Mouse (Mus musculus): Measurements from ENCODE around the gene Scamp2.

Gene Scamp2

DNA sequence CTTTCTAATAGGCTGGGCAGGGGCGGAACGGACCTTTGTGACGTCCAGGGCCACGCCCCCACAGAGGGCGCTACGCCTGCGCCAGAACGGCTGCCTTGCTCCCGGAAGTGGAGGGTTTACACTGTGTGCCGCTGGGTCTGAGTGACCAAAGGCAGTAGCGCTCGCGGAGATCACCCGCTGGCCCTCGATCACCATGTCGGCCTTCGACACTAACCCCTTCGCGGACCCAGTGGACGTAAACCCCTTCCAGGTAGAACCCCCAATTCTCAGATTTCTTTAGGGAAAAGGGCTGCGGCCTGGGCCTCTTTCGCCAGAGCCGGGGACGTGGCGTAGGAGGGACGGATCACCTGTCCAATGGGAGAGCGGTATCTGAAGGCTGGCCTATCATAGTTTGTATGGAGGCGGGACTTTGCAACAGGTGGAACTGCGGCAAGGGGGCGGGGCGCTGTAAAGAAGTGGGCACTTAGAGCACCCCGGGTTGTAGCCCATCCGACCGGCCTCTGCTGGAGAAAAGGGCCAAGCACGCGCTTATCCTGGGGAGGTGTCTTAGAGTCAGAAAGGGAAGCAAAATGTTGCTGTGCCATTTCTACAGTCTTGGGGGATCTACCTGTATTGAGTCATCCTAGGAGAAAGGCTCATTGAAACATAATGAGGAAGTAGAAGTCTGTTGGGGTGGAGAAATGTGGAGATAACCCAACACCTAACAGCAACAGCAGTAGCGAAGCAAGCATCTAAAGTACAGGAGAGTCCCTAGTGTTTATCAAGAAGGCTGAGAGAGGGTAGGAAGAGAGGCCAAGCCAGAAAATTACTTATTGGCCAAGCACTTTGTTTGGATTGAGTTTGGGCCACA lies at the start of gene Scamp2:
Gene Scamp2 (plus strand): TSS at position 83 of the 850 bp plus-strand sequence.
- peak; percentile 94 for DNase-seq (ENCODE audit: low read depth, low spot score)

DNA sequence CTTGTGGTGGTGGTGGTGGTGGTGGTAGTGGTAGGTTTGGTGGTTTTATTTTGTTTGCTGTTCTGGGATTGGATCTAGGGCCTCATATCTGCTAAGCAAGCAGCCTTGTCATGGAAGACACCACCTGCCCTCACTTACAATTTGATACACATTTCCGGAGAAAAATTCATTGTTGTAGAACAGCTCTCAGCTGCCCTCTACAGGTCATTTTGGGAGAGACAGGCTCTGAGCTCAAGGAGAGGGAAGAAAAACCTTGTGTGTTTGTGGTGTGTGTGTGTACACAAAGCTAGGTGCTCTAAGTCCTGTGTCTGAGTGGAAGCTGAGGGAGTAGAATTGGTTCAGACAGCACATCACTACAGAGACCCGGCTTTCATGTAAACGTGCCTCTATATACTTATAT lies 43.6 kb upstream of the Scamp2 start:
- DNase-seq (ENCODE audit: low read depth, low spot score) = peak; percentile 87

DNA sequence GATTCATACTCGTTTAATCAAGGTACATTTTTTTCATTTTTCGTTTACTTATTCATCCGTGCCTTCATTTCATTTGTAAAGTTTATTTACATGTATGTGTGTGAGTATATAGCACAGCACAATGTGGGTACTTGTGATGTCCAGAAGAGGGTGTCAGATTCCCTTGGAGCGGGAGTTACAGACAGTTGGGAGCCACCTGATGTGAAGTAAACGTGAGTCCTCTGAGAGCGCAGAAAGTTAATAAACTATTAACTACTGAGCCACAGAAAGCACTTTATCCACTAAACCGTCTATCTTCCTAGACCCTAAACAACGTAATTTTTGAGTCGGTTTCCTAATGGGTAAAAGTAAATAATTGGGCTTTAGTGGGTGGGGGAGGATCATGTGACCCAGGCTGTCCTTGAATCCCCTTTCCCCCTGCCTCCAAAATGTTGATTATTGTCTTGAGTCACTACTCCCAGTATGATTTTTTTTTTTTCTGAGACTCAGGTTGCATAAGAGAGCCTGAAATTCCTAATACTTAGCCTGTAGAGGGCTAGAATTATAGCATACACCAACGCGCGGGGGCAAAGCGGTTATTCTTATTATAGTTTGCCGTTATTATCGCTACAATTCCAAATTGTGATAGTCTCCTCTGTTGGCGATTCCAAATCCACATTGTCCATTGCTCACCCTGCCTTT lies 40.2 kb upstream of the Scamp2 start:
- no peak for DNase-seq (ENCODE audit: low read depth, low spot score)

DNA sequence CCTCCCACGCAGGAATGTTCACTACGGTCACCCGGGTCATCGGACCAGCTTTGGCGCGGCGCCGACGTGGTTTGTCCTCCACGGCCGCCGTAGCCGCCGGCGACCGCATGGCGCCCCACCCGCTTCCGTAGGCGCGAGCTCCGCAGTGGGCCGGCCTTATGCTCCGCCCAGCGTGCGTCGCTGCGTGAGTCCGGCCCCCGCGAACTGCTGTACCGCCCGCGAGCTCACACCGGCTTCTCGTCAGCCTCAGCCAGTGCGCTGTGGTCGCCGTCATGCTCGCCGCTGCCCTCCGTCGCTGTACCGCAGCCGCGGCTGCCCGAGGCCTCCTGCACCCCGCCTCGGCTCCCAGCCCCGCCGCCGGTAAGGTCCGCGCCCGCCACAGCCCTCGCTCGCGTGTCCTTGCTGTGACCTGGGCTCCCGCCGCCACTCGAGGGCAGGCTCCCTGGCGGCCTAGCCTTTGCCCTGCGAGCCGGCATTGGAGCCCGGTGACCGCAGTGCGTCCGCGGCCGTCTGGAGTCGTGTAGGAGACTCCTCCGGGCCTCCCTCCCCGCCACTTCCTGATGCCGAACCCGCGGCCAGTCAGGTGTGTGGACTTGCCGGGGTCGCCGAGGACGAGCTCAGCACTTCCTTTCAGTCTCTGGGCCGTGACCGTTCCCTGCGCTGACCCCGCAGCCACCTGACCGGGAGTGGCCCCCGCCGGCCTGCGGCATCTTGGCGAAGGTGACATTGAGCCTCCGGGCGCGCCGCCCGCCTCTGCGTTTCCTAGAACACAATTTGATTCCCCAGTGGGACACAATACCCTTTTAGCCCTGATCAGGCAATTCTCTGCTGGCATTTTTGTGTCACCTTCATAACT lies 39.5 kb upstream of the Scamp2 start, which contains the start of gene Cox5a:
Gene Cox5a (plus strand): TSS at position 219 of the 856 bp plus-strand sequence.
- DNase-seq (ENCODE audit: low read depth, low spot score) = peak; percentile 95

DNA sequence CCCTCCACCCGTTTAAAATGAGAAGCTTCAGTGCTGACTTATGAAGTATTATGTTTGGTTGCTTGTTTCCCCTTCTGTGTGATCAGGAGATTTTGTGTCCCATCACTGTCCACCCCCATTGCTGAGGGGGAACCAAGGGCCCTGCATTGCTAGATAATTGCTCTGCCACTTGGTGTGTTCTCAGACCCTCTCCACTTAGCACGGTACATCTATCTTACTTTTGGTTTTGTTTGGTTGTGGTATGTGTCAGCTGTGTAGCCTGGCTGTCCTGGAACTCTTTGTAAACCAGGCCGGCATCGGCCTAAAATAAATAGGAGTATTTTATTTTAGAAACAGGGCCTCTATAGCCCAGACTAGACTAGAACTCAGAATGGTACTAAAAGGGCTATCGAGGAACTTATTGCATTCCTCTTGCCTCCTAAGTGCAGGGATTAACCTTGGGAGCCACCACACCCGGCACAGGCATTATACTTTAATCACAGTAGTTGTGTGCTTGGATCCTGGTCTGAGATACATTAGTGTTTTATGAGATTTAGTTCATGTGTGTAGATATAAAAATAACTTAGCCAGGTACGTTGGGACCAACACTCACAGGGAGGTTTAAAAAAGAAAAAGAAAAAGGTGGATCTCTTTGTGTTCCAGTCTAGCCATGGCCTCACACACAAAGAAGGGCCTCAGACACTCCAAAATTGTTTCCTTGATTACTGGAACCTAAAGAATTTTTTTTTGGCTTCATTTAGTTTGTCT lies 38.5 kb upstream of the Scamp2 start:
- DNase-seq (ENCODE audit: low read depth, low spot score) = no peak

DNA sequence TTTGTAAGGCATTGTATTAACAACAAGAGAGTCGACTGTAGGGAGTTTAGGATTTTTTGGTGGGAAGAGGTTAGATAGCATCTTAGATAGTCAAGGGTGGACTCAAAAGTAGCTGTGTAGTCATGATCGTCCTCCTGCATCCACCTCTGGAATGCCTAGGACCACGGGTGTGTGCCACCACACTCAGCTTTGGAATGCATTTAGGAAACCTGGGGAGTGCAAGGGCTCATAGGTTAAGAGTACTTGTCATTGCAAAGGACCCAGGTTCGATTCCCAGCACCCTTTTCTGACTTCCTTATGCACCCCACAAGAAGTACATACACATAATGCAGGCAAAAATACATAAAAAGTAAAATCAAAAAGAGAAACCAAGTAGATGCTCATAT lies 37.9 kb upstream of the Scamp2 start:
- DNase-seq (ENCODE audit: low read depth, low spot score) = no peak

DNA sequence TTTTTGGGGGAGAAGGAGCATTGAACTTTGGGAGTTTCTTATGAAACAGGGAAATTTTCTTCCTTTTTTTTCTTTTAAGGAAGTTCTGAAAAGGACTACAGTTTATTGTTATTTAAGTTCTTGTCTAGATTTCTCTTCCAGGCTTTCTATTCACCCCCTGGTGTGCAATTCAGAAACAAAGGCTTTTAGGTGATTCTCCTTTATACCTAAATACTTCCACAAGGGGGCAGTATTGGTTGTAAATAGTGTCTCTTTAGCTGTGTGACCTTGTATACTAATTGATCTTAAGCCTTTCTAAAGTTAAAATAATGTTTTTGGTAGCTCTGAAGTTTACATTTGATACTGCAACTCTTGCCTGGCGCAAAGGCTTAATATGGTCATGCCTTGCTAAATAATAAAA lies 37.0 kb upstream of the Scamp2 start:
- peak; percentile 78 for DNase-seq (ENCODE audit: low read depth, low spot score)

DNA sequence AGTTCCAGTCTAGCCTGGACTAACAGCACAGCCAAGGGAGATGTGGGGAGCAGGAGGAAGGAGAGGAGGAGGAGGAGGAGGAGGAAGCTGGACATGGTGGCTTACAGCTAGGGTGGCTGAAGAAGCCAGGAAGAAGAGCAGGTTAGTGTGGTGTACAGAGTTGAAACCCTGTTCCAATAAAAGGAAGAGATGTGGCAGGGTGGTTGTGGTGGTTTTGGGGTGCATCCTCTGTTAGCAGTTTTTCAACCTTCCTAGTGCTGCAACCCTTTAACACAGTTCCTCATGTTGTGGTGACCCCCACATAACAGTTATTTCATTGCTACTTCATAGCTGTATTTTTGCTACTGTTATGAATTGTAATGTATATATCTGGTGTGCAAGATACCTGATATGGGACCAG lies 36.3 kb upstream of the Scamp2 start:
- no peak for DNase-seq (ENCODE audit: low read depth, low spot score)

DNA sequence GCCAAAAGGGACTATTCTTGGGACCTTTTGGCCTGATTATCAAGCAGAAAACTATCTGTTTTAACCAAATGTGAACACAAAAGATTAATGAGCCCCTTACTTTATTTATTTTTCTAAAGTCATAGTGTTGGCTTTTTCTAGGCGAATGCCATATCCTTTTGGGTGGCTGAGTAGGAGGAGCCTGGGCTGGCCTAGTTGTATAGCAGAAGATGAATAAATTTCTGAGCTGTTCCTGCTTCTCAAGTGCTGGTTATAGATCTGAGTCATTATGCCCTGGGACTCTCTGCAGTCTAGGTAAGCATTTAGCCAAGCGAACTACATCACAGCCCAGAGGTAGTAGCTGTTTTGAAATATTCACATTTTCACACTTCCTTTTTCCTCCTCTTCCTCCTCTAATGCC lies 35.2 kb upstream of the Scamp2 start:
- DNase-seq (ENCODE audit: low read depth, low spot score) = no peak

DNA sequence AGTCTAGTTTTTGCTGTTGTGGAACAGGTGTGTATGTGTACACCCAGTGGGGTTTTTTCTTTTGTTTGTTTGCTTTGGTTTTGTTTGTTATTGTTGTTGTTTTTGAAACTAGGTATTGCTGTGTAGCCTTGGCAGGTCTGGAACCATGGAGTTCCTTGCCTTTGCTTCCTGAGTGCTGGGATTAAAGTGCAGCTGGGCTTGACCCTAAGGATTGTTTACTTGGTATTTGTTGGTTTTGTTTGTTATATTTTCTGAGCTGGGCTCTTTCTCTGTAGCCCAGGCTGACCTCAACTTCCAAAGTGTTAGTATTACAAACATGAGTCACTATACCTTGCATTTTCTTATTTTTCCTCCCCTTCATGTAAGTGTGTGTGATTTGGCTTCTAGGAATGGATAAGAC lies 34.3 kb upstream of the Scamp2 start:
- no peak for DNase-seq (ENCODE audit: low read depth, low spot score)

DNA sequence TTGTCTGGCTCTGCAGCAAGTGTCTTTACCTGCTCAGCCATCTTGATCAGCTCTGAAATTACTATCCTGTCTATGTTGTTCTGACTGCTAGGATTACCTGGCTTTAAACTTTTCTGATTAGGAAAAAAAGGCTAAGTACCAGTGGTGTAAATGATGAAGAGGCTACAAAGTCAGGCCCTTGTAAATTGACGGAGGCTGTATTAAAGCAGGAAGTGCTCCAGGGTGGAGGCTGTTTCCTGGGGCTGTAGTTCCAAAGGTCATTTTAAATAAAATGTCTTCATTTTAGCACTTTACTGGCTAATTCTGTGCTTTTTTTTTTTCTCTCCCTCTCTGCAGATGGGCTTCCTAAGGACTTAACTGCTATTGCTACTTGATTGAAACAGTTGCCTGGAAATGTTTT lies 28.8 kb upstream of the Scamp2 start:
- DNase-seq (ENCODE audit: low read depth, low spot score) = no peak

DNA sequence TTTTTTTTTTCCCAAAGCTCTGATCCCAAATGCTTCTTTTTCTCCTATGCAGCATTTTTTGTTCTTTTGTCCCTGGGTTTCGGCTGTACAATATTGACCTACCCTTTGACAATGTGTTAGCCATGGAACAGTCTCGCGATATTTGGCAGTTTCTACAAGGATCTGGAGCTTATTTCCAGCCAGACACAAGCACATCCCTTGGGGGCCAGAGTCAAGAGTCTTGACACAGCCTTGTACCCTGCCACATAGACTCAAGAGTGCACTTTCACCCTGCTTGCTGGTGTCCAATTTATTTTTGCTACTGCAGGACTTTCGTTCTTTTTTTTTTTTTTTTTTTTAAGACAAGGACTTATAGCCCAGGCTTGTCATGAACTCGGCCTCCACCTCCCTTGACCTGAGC lies 24.4 kb upstream of the Scamp2 start:
- DNase-seq (ENCODE audit: low read depth, low spot score) = no peak

DNA sequence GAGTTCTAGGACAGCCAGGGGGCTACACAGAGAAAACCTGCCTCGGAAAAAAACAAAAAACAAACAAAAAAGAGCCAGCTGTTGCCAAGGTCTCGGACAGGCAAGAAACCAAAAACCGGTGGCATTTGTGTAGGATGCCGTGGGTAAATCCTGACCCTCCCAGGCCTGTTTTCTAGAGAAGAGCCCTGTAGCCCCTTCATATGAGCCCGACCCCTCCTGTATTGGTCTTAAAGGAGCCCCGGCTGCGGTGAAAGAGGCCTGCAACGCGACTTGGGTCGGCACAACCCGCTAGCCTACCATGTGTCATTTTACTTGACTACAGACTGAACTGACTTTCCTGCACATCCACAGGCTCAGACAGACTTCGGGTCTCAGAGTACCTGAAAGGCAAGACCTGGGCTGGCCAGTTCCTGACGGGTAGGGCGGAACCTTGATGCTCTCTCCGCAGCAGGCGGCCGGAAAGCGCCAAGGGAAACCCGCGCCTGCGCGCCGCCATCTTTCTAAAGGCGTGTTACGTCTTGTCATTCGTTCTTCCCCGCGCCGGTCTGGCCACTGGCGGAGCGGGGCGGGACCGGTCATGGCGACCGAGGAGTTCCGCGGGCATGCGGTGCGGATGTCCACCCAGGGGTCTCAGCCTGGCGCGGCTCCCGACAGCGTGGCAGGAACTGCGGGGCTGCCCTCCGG lies 23.6 kb upstream of the Scamp2 start, which contains the start of gene Fam219b:
Gene Fam219b (plus strand): TSS at position 485 of the 684 bp plus-strand sequence.
- DNase-seq (ENCODE audit: low read depth, low spot score) = peak; percentile 89

DNA sequence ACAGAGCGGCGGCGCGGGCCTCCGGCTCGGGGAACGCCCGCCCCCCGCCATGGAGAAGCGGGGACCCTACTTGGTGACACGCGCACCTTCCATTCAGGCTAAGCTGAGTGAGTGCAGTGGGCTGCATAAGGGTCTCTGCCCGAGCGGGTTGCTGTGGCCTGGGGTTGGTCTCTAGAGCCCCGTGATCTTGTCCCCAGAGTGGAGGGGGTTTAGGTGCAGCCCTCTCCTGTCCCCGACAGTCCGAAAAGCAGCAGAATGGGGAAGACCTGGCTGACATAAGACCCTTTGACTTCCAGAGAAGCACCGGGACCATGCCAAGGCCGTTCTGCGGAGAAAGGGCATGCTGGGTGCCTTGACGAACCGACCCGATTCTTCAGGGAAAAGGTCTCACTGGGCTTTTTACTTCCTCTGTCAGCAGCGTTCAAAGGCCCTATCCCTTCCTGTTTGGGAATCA lies 23.0 kb upstream of the Scamp2 start:
- no peak for DNase-seq (ENCODE audit: low read depth, low spot score)

DNA sequence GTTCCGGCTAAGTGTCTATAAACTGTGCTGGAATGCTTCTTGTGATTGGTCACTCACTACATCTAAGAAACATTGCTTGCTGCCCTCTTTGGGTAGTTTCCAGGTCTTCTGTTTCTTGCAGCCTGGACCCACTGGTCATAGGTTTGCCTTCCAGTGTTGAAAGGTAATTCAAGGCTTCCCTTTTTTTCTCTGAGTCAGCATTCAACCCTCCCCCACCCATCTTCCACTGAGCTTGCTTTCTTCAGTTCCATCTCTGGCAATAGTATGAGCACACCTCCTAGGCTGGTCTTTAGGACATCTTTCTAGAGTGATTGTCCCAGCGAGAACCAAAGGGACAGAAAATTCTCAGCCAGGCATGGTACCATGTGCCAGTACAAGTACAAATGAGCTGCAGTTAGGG lies 21.2 kb upstream of the Scamp2 start:
- DNase-seq (ENCODE audit: low read depth, low spot score) = no peak

DNA sequence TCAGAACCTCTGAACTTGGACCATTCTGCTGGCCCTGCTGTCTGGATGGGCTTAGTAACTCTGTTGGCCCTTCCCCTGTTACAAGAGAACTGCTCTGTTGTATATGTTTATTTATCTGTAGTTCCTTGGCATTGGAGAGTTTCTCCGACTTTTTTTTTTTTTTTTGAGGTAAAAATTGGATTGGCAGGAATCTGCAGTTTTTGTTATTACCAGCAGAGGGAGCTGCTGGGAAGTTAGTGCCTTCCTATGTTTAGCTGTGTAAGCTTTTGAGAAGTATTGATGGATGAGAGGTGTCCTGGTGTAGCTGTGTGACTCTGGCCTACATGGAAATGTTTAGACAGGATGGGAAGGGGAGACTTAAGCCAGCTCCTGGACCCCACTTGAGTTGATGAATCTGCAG lies 19.4 kb upstream of the Scamp2 start:
- DNase-seq (ENCODE audit: low read depth, low spot score) = peak; percentile 75

DNA sequence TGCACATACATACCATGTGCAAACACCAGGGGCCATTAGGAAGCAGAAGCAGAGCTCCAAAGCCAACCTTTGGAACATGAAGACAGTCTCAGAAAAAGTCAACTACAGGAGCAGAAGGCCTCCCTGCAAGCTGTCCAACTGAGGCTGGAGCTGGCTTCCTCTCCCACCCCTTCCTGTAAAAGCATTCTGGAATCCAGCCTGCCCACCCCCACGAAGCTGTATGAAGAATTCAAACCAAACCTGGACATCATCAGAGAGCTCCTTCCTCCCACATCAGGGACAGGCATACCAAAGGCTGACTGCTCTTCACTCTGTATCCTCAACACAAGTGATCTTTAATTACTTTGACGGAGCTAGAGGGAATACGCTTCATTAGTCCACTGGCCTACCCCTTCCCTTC lies 16.8 kb upstream of the Scamp2 start:
- no peak for DNase-seq (ENCODE audit: low read depth, low spot score)

DNA sequence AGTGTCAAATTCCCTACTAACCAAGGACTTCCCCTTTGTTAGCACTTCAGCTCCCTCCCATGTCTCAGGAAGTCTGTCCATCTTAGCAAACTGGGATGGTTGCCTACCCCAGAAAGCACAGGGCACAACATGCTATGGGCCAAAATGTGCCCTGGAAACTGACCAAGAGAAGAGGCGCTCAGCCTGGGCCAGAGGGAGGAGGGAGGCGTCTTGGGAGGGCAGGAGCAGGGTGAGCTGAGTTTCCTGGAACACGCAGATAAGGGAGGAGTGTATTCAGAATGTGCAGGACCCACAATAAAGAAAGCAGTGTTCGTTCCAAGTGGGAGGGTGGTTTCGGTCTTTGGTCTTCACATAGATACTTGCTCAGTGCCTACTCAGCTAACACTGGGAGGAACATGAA lies 13.5 kb upstream of the Scamp2 start:
- no peak for DNase-seq (ENCODE audit: low read depth, low spot score)

DNA sequence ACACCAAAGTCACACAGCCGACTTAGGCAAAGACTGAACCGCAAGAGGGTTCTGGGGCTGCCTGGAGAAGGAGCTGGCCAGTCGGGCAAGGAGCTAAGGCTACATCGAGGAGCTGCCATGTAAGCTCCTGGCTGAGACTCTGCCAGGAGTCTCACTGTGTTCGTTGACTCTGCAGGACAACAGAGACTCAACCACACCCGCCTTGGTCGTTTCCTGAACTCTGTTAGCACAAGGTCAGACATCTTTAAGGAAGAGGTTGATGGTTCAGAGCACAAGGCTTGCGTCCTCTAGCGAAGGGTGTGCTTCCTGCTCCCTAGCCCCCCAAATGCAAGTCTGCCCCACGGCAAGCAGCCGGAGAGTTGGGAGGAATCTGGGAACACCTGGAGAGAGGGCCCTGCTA lies 12.9 kb upstream of the Scamp2 start:
- DNase-seq (ENCODE audit: low read depth, low spot score) = no peak

DNA sequence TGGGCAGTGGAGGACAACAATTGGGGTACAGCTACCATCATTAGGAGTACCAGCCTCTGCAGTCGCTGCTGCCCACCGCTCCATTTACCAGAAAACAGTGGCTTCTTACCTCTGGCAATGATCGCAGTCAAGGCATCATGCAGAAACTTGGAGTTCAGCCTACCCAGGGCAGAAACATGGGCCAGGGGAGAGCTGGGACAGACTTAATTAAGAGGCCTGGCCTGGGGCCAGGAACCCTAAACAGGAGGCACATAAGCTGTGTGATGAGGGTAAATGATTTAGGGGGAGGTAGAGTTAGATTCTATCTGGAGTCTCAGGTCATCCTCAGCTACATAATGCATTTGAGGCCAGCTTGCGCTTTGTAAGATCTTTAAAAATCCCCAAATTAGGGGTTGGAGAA lies 11.6 kb upstream of the Scamp2 start:
- no peak for DNase-seq (ENCODE audit: low read depth, low spot score)
